Mouse (Mus musculus) lung, embryonic 15.5 days (tissue): Measurements from ENCODE around the gene Mamdc2. TPM values are rescaled to one million over a fixed set of nuclear protein-coding genes. Genes with fewer than 3 reads are reported as not detected.
"Not testable (repeated sequence)": the region's sequence is repeated elsewhere in the genome, so short reads cannot be mapped to it uniquely, and the experiment has no call there.

Source experiments
- ATAC-seq: fragments of 200-750 bp; cut with Nextera tagmentation; 2 replicates; pipeline ENCODE4 v1.8.0; 2017; ENCODE audit warnings: moderate number of reproducible peaks, borderline replicate concordance; ENCODE audit not compliant: low FRiP score, low TSS enrichment; ENCODE audit errors: extremely low read depth
- H3K27ac ChIP-seq: fragments of 300-500 bp; sonication (generic); 2 replicates; pipeline ENCODE4 v1.5.1; 2015; ENCODE audit warnings: moderate library complexity, mild to moderate bottlenecking, inconsistent platforms
- H3K27me3 ChIP-seq: fragments of 300-500 bp; sonication (generic); 2 replicates; pipeline ENCODE4 v1.6.1; 2015; ENCODE audit warnings: inconsistent platforms
- H3K36me3 ChIP-seq: fragments of 300-500 bp; sonication (generic); 2 replicates; pipeline ENCODE4 v1.6.1; 2015; ENCODE audit warnings: inconsistent platforms
- H3K4me1 ChIP-seq: fragments of 300-500 bp; sonication (generic); 2 replicates; pipeline ENCODE4 v1.6.1; 2015; ENCODE audit warnings: inconsistent platforms
- H3K4me2 ChIP-seq: fragments of 300-500 bp; sonication (generic); 2 replicates; pipeline ENCODE4 v1.6.1; 2015; ENCODE audit warnings: inconsistent platforms, mild to moderate bottlenecking, moderate library complexity
- H3K4me3 ChIP-seq: fragments of 300-500 bp; sonication (generic); 2 replicates; pipeline ENCODE4 v1.5.1; 2015; ENCODE audit warnings: mild to moderate bottlenecking, inconsistent platforms
- H3K9ac ChIP-seq: fragments of 300-500 bp; sonication (generic); 2 replicates; pipeline ENCODE4 v1.6.1; 2015; ENCODE audit warnings: inconsistent platforms
- H3K9me3 ChIP-seq: fragments of 300-500 bp; sonication (generic); 2 replicates; pipeline ENCODE4 v1.6.1; 2016; ENCODE audit warnings: inconsistent platforms
- WGBS: fragments of 180-500 bp; shearing (Covaris S2); methylation state at CpG from one replicate; pipeline ENCODE4 v1.1.7; 2015; 5-methylcytosine and 5-hydroxymethylcytosine counted together
- polyA plus RNA-seq: library from polyadenylated mRNA; unstranded; fragments of >200 nt; fragmentation: Nextera tagmentation; extraction: Ambion mirVana; gene quantifications from 2 replicates; pipeline ENCODE4 v1.2.1, GENCODE M21; 2015

Gene Mamdc2
- 4.9 and 5.1 TPM in 2 replicates for polyA plus RNA-seq

GRCm38 (mm10) chr19:23447988-23448497, at the start of gene Mamdc2:
Mamdc2 (minus strand) TSS chr19:23448442.
- H3K9me3 ChIP-seq, result no peaks in the 10 kb centered on the region
- no peaks in the 10 kb centered on the region for H3K36me3 ChIP-seq
- no peak within 1 kb of the TSS for H3K27ac ChIP-seq
- peak within 1 kb of the TSS; percentile 98 for H3K4me2 ChIP-seq
- WGBS, result under 1% methylated on average over 19 of the region's 19 CpGs
- peaks cover 20% of the 10 kb centered on the region for H3K4me1 ChIP-seq
- H3K9ac ChIP-seq, result peak within 1 kb of the TSS; percentile 51
- H3K4me3 ChIP-seq, result peak within 1 kb of the TSS; percentile 48
- no peaks in the 10 kb centered on the region for H3K27me3 ChIP-seq
- peak; percentile 80 for ATAC-seq

- Histone ChIP-seq H3K4me2 (no peak overlapping the region), H3K4me1 (peaks cover 6% of the 10 kb centered on the region; the same call in 1 of the 2 replicates), H3K9ac (no peak overlapping the region), H3K27ac (no peak overlapping the region), H3K36me3 (no peaks in the 10 kb centered on the region), H3K9me3 (no peaks in the 10 kb centered on the region), H3K27me3 (no peaks in the 10 kb centered on the region), H3K4me3 (no peak overlapping the region)
- ATAC-seq, result no peak
- WGBS, result 91% methylated on average over 7 of the region's 7 CpGs
Observed at GRCm38 (mm10) chr19:23498011-23498410, 49.8 kb upstream of the Mamdc2 start.

DNA sequence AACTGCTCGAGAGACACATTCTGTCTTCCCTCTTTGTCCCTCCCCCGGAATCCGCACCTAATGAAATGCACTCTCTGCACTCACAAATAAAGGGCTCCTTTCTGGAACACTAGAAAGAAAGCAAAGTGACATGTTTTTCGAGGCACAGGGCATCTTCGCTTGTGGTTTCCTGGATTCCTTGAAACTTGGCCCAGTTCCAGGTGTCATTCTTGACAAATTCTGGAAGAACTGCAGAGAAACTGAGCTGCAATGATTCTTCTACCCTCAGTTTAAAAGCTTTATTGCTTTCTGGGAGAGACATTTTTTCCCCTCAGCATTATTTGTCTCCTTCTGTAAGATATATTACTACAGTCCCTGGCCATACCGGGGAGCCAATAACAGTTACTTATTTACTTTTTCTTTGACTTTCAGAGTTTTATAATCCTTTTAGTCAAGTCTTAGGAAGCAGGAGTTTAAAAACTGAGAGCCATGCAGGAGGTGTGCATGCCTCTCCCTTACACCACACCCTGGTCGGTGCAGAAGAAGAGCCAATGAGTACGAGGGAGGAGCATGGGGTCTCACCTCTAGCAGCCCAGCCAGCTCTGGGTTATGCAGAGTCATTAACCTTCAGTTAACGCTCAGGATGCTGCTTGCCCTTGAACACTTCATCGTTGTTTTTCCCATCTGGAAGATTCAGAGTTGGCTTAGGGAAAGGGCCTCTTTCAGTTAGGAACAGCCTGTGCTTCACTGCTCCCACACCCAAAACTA, 49.1 kb upstream of the Mamdc2 start:
- Histone ChIP-seq H3K27ac (no peak overlapping the region), H3K4me2 (0 out of 2 replicates have a peak overlapping the region, but pooled peaks have one; percentile 1), H3K9ac (no peak overlapping the region), H3K36me3 (no peaks in the 10 kb centered on the region), H3K27me3 (no peaks in the 10 kb centered on the region), H3K4me3 (no peak overlapping the region), H3K9me3 (no peaks in the 10 kb centered on the region), H3K4me1 (peaks cover 6% of the 10 kb centered on the region; the same call in 1 of the 2 replicates)
- 49% methylated on average over 10 of the region's 10 CpGs for WGBS
- ATAC-seq, result no peak

DNA sequence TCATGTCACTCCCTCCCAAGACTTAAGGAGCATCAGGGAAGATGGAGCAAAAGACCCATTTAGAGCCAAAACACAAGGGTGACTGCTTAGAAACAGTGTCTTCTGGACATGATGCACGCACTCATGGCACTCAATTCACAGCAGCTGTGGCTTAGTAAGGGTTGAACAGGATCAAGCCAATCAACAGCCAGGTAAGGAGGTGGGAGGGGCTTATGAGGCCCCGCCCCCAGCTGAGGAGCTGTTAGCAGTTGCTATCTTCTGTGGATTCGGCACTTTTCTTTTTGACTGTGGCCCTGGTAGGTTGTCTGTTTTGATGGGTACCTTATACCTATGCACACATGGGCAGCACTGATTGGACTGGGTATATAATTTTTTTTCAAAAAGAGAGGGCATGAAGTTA, 48.3 kb upstream of the Mamdc2 start:
- no peak overlapping the region for H3K27ac ChIP-seq
- H3K4me3 ChIP-seq, result no peak overlapping the region
- H3K4me1 ChIP-seq, result peaks cover 6% of the 10 kb centered on the region; the same call in 1 of the 2 replicates
- WGBS, result 87% methylated on average over 3 of the region's 3 CpGs
- no peaks in the 10 kb centered on the region for H3K36me3 ChIP-seq
- no peaks in the 10 kb centered on the region for H3K27me3 ChIP-seq
- H3K4me2 ChIP-seq, result no peak overlapping the region
- ATAC-seq, result no peak
- no peak overlapping the region for H3K9ac ChIP-seq
- no peaks in the 10 kb centered on the region for H3K9me3 ChIP-seq

- Histone ChIP-seq H3K4me1 (peaks cover 11% of the 10 kb centered on the region; the same call in 1 of the 2 replicates), H3K9me3 (no peaks in the 10 kb centered on the region), H3K4me3 (no peak overlapping the region), H3K36me3 (no peaks in the 10 kb centered on the region), H3K27me3 (no peaks in the 10 kb centered on the region), H3K27ac (no peak overlapping the region), H3K4me2 (no peak overlapping the region), H3K9ac (no peak overlapping the region)
- no peak for ATAC-seq
Observed at GRCm38 (mm10) chr19:23492663-23493062, 44.4 kb upstream of the Mamdc2 start.

DNA sequence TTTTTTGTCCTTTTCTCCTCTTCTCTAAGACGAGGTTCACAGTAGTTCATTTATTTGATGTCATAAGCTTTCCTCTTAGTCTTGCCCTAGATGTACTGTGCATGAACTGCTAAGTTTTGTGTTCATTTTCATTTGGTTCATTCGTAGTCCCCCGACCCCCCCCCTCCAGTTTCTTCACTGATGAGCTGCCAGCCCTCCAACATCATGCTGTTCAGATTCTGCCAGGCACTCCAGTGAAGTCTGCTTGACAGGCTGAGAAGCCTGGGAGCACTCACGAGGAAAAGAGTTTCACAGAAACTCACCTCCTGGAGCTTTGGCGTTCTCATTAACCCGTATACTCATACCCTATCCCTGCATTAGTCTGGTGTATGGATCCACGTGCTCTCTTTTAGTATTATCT, 42.5 kb upstream of the Mamdc2 start:
- not testable (repeated sequence) for H3K36me3 ChIP-seq, H3K27ac ChIP-seq, H3K4me2 ChIP-seq, H3K9me3 ChIP-seq, H3K9ac ChIP-seq, H3K4me3 ChIP-seq, ATAC-seq, H3K27me3 ChIP-seq
- H3K4me1 ChIP-seq, result peaks cover 10% of the 10 kb centered on the region
- WGBS, result 31% methylated on average over 7 of the region's 7 CpGs

DNA sequence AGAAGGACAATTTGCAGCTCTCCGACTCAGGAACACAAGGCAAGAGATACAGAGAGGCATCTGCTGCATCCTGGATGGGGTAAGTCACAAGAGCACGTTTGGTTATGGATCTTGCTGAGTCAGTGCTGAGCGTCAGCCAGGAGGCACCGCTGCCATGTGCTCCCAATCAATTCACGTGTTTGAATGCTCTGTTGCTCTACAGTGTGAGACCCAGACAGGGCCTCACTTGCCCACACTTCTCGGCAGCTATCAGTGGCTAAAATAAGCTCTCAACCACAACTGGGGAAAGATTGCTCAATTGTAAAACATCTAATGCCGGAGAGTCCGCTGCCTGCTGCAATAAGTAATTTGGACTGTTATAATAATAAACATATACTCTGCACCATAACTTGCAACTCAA, 41.5 kb upstream of the Mamdc2 start:
- WGBS, result 26% methylated on average over 8 of the region's 8 CpGs
- no peak overlapping the region for H3K27ac ChIP-seq
- H3K9ac ChIP-seq, result no peak overlapping the region
- H3K9me3 ChIP-seq, result no peaks in the 10 kb centered on the region
- H3K4me1 ChIP-seq, result peaks cover 14% of the 10 kb centered on the region
- no peaks in the 10 kb centered on the region for H3K27me3 ChIP-seq
- H3K4me2 ChIP-seq, result no peak overlapping the region
- H3K4me3 ChIP-seq, result no peak overlapping the region
- peak; percentile 56; the same call in 1 of the 2 replicates for ATAC-seq
- H3K36me3 ChIP-seq, result no peaks in the 10 kb centered on the region

GRCm38 (mm10) chr19:23487421-23487820, 39.2 kb upstream of the Mamdc2 start:
- Histone ChIP-seq H3K9me3 (no peaks in the 10 kb centered on the region), H3K27me3 (no peaks in the 10 kb centered on the region), H3K4me3 (no peak overlapping the region), H3K4me1 (peaks cover 14% of the 10 kb centered on the region), H3K9ac (no peak overlapping the region), H3K36me3 (no peaks in the 10 kb centered on the region), H3K27ac (no peak overlapping the region), H3K4me2 (no peak overlapping the region)
- ATAC-seq, result no peak
- WGBS, result 93% methylated on average over 1 of the region's 1 CpGs

GRCm38 (mm10) chr19:23486631-23487270, 38.5 kb upstream of the Mamdc2 start:
- no peaks in the 10 kb centered on the region for H3K27me3 ChIP-seq
- no peak overlapping the region for H3K9ac ChIP-seq
- WGBS, result 52% methylated on average over 6 of the region's 6 CpGs
- H3K27ac ChIP-seq, result no peak overlapping the region
- ATAC-seq, result peak; percentile 78; the same call in 1 of the 2 replicates
- no peaks in the 10 kb centered on the region for H3K9me3 ChIP-seq
- no peak overlapping the region for H3K4me3 ChIP-seq
- H3K4me1 ChIP-seq, result peaks cover 14% of the 10 kb centered on the region
- H3K36me3 ChIP-seq, result no peaks in the 10 kb centered on the region
- H3K4me2 ChIP-seq, result no peak overlapping the region

DNA sequence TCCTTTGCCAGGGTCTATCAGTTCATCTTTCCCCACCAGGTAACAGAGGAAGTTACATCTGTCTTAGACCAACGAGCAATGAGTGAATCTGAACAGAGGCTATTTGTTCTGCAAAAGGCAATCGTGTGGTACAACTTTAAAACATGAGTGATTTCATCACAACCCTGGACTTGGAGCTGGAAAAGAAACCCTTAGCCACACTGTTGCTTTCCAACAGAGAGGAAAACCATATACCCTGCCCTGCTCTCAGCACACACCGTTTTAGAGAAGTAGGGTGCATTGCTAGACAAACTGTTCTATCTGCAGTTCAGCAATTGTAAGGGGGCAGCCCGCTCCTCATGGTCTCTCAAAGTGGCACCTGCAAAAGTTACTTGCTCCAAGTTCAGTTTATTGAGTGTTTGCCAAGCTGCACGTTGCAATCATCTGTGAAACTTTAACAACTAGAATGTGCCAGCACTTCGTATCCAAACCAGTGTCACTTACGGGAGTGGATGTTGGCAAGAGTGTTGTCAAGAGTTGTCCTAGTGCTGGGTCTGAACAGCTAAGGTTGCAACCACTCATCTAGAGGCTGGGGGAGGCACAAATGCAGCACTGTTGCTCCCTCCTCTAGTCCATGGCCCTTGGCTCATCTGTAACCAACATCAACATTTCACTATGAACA, 37.8 kb upstream of the Mamdc2 start:
- Histone ChIP-seq H3K36me3 (no peaks in the 10 kb centered on the region), H3K4me3 (no peak overlapping the region), H3K9me3 (no peaks in the 10 kb centered on the region), H3K4me2 (no peak overlapping the region), H3K9ac (no peak overlapping the region), H3K27ac (no peak overlapping the region), H3K27me3 (no peaks in the 10 kb centered on the region), H3K4me1 (peaks cover 14% of the 10 kb centered on the region)
- peak; percentile 48; the same call in 1 of the 2 replicates for ATAC-seq
- 51% methylated on average over 7 of the region's 7 CpGs for WGBS

DNA sequence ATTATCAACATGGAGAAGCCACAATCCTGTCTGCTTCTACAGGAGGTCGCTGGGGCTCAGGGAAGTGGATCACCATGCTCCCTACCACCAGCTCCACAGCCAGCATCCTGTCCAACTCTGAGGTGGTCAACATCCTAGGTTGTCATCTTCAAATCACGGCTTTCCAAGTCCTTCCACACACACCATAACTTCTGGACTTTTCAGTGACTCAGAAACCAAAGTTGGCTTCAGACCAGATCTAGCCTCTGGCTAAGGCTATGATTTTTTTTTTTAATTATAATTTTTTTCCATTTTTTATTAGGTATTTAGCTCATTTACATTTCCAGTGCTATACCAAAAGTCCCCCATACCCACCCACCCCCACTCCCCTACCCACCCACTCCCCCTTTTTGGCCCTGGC, 34.3 kb upstream of the Mamdc2 start:
- not testable (repeated sequence) for H3K4me3 ChIP-seq, ATAC-seq, H3K9me3 ChIP-seq, H3K36me3 ChIP-seq, H3K4me2 ChIP-seq, H3K27me3 ChIP-seq, H3K27ac ChIP-seq, H3K9ac ChIP-seq
- 72% methylated on average over 2 of the region's 2 CpGs for WGBS
- peaks cover 14% of the 10 kb centered on the region for H3K4me1 ChIP-seq

DNA sequence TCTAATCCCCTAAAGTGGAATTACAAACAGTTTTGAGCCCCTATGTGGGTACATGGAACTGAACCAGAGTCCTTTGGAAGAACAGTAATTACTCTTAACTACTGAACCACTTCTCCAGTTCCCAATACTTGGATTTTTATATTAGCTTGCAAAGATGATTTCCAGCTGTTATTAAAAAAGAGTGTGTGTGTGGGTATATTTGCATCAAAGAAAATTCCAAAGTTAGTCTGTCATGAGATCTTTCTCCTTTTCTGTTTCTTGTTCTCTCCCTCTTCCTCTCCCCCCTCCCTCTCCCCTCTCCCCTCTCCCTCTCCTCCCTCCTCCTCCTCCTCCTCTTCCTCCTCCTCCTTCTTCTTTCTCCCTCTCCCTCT, 31.3 kb upstream of the Mamdc2 start:
- no peaks in the 10 kb centered on the region for H3K27me3 ChIP-seq
- no peak overlapping the region for H3K4me3 ChIP-seq
- ATAC-seq, result no peak; the same call in 1 of the 2 replicates
- no peak overlapping the region for H3K9ac ChIP-seq
- no peaks in the 10 kb centered on the region for H3K9me3 ChIP-seq
- no peaks in the 10 kb centered on the region for H3K36me3 ChIP-seq
- H3K4me1 ChIP-seq, result peaks cover 5% of the 10 kb centered on the region; the same call in 1 of the 2 replicates
- peak overlapping the region; percentile 55; the same call in 1 of the 2 replicates for H3K27ac ChIP-seq
- H3K4me2 ChIP-seq, result no peak overlapping the region
